Mouse (Mus musculus) olfactory bulb, adult 2 months (tissue): Measurements from ENCODE around the gene Ptafr. TPM values are rescaled to one million over a fixed set of nuclear protein-coding genes. Genes with fewer than 3 reads are reported as not detected.
A peak's percentile ranks its signal among the peaks of the same experiment; 100 is the strongest.

Experiments used
- H3K27ac ChIP-seq: fragments of 200-500 bp; 2 replicates; pipeline ENCODE4 v1.5.1; 2012; ENCODE audit warnings: low read depth, low read length; ENCODE audit not compliant: insufficient read depth
- H3K4me1 ChIP-seq: fragments of 200-500 bp; 2 replicates; pipeline ENCODE4 v1.6.1; 2012; ENCODE audit warnings: low read length; ENCODE audit not compliant: control insufficient read depth, insufficient read depth
- H3K4me3 ChIP-seq: fragments of 200-500 bp; 2 replicates; pipeline ENCODE4 v1.5.1; 2012; ENCODE audit warnings: mild to moderate bottlenecking, low read depth, low read length, moderate library complexity; ENCODE audit not compliant: insufficient read depth
- CTCF ChIP-seq: fragments of 200-500 bp; IDR thresholded peaks from 2 replicates; pipeline ENCODE4 v1.5.1; 2012; ENCODE audit warnings: low read depth, mild to moderate bottlenecking, low read length, moderate library complexity; ENCODE audit not compliant: insufficient read depth
- POLR2A ChIP-seq: fragments of 200-500 bp; IDR thresholded peaks from 2 replicates; pipeline ENCODE4 v1.6.1; 2012; ENCODE audit warnings: mild to moderate bottlenecking, low read depth, low read length, moderate library complexity; ENCODE audit not compliant: insufficient read depth
- WGBS: fragments of 180-500 bp; shearing (Covaris S2); methylation state at CpG from one replicate; pipeline ENCODE4 v1.1.7; 2018; 5-methylcytosine and 5-hydroxymethylcytosine counted together
- polyA plus RNA-seq: library from polyadenylated mRNA; stranded (reverse); fragments of >200 nt; gene quantifications from 2 replicates; pipeline ENCODE4 v1.2.4, GENCODE M21; 2012; ENCODE audit warnings: low replicate concordance; ENCODE audit not compliant: missing spikeins, insufficient read depth, insufficient read length

Ptafr gene
- polyA plus RNA-seq, 1 experiment, result not detected

DNA sequence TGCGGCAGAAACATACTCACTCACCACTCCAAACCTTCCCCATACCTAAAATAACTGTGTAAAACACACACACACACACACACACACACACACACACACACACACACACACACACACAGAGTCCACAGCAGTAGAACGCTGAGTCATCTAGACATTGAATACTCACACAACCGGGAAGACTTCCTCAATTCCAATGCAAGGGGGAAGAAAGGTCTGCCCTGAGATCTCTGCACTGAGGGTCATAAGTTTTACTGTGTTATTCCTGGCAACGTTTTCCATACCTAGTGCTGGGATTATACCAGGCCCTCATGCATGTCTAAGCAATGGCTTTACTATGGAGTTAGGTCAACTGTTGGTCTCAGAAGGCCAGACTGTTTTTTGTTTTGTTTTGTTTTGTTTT, 34.5 kb upstream of the Ptafr start:
- no peak overlapping the region for H3K27ac ChIP-seq
- WGBS, result 64% methylated on average over 4 of the region's 4 CpGs
- TF ChIP-seq POLR2A (no peak), CTCF (no peak)

DNA sequence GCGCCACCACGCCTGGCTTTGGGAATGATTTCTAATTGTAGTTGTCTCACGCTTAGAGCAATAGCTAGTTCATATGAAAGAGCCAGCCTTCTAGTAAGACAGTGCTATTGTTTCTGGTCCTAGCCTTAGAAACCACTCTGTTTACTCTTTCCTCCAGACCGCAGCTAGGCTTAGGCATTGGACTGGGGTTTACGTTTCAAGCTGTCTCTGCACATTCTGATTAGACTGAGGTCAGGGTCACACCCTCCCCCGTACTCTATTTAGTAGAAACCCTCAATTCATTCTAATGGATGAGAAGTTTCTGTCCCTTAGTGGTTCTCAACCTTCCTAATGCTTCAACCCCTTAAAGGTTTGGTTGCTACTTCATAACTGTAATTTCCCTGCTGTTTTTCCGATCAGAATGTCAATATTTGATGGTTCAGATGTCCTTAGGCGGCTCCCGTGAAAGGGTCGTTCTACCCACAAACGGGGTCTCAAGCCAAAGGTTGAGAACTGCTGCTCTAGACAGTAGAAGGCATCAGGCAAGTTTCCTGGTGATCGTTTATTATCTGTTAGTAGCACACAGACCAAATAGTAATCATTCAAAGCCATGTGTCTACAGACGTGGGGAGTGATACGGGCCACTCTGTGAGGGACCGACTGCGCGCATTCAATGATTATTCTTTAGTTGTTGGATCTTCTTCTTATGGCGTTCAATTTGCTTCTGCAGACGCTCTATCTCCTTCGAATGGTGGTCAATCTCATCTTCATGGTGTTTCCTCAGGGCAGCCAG, 33.6 kb upstream of the Ptafr start:
- Histone ChIP-seq H3K4me3 (no peak overlapping the region), H3K27ac (no peak overlapping the region), H3K4me1 (no peaks in the 10 kb centered on the region; the same call in 1 of the 2 replicates)
- TF ChIP-seq CTCF (no peak), POLR2A (no peak)
- 96% methylated on average over 20 of the region's 20 CpGs for WGBS

More for the DNA sequence above, 34.5 kb upstream of the Ptafr start:
- Histone ChIP-seq H3K4me3 (no peak overlapping the region), H3K4me1 (peaks cover 2% of the 10 kb centered on the region; the same call in 1 of the 2 replicates)

DNA sequence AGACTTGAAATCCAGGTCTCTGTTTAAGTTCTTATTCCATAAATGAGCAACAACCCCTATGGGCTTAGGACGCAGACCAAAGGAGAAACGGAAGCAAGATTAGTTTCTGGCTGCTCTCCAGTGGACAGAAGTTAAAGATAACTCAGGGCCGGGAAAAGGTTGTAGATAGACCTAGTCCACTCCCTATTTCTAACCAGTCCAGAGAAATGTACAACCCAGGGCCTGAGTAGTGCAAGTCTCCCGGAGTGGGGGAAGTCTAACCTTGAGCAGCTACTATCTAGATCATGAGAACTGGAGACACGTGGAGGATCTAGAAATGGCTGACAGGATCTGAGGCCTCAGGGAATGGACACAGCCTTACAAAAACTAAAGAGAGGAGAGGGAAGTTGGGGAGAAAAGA, 31.4 kb upstream of the Ptafr start:
- no peak for TF ChIP-seq POLR2A
- no peak for TF ChIP-seq CTCF
- 6% methylated on average over 5 of the region's 5 CpGs for WGBS
- no peak overlapping the region for H3K27ac ChIP-seq
- H3K4me1 ChIP-seq, result peaks cover 5% of the 10 kb centered on the region; the same call in 1 of the 2 replicates
- H3K4me3 ChIP-seq, result peak overlapping the region; percentile 94

DNA sequence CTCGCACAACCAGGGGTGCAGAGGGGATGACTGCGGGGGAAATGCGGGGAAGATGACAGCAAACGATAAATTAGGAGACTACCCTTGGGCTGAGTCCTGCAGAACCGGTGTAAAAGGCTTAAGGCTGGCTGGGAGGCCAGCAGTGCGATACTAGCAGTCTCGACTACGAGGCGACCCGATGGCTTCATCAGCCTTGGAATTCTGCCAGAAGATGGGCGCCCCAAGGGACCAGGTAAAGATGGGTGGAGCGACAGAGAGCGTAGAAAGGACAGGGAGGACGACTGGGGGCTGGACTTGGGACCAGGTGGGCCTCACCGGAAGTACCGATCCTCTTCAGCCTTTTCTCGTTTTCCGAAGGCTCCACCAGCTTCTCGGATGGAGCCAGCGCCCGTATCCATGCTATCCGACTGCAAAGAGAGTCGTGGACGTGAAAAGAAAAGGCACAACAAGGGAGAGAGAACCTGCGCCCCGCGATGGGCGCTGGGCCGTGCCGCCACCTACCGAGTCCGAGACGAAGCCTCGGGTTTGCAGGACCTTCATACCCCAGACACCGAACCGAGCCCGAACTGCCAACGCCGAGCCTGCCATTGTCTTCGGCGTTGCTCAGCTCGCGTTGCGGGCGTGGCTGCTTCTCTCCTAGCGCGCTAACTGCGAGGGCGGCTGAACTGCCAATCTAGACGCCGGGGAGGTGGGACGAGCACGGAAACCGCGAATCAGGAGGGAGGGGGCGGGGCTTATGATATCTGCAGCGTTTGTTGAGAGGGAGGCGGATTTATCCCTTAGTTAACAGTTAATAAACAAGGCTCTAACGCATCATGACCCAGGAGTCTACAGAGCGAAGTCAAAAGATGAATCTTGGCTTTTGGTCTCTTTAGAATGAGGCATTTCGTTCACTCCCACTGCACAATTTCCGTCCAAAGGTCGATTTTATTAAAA, 30.6 kb upstream of the Ptafr start, which contains the start of gene Atpif1:
Gene Atpif1, minus strand, starts transcription at position 679 of the 936 bp plus-strand sequence.
- TF ChIP-seq CTCF, result no peak
- TF ChIP-seq POLR2A, result peak; percentile 97
- peaks cover 8% of the 10 kb centered on the region; the same call in 1 of the 2 replicates for H3K4me1 ChIP-seq
- WGBS, result under 1% methylated on average over 63 of the region's 63 CpGs

DNA sequence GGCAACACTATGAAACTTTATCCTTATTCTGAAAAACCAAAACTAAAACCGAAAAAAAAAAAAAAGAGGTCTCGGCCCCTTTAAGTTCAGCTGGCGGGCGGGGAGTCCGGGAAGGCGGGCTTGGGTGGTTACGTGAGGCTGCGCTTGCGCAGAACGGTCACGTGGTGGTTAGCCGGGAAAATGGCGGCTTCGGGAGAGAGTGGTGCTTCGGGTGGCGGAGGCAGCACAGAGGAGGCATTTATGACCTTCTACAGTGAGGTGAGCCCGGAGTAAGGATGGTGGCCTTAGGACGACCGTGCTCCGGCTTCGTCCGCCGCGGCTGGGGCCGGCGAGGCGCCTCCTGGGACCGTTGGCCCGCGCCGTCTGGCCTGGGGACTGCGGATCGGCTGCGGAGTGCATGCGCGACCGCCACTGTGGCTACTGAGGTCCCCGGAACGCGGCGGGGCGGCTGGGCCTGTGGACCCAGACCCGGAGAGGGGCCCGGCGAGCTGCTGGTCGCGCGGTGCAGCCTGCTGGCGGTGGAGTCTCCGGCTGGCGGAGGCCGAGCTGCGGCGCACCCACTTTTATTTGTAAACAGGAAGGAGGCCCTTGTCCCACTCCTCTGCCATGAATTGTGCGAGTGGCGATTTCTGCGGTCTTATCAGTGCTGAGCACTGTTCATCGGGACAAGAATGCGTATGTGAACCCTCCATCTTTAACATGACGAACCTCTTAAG, 28.3 kb upstream of the Ptafr start, which contains the start of gene Dnajc8:
Gene Dnajc8, plus strand, starts transcription at position 145 of the 716 bp plus-strand sequence.
- under 1% methylated on average over 60 of the region's 60 CpGs for WGBS

More for the DNA sequence above, 30.6 kb upstream of the Ptafr start, which contains the start of gene Atpif1:
- Histone ChIP-seq H3K4me3 (peak within 1 kb of the TSS; percentile 94), H3K27ac (peak within 1 kb of the TSS; percentile 82)

DNA sequence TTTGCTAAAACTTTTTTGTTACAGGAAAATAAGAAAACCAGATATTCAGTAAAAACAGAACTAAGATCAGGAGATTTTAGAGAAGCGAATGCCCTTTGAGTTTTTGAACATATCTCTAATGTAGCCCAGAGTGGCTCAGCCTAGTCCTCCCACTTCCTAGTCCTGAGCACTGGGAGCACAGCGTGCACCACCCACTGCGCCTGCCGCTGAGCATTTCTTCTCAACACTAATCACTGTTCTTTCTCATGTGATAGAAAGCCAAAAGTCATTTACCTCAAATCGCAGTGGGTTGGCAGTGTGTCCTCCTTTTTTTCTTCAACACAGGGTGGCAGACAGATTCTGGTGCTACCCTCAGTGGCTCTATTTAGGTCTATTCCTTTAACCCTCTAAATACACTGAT, 24.4 kb upstream of the Ptafr start:
- Histone ChIP-seq H3K27ac (no peak overlapping the region), H3K4me1 (peaks cover 13% of the 10 kb centered on the region; the same call in 1 of the 2 replicates), H3K4me3 (no peak overlapping the region)
- TF ChIP-seq CTCF (no peak), POLR2A (no peak)
- 47% methylated on average over 5 of the region's 5 CpGs for WGBS

More for the DNA sequence above, 28.3 kb upstream of the Ptafr start, which contains the start of gene Dnajc8:
- Histone ChIP-seq H3K4me3 (peak within 1 kb of the TSS; percentile 95), H3K27ac (peak within 1 kb of the TSS; percentile 76), H3K4me1 (peaks cover 8% of the 10 kb centered on the region; the same call in 1 of the 2 replicates)
- peak; percentile 76 for TF ChIP-seq POLR2A
- TF ChIP-seq CTCF, result no peak

DNA sequence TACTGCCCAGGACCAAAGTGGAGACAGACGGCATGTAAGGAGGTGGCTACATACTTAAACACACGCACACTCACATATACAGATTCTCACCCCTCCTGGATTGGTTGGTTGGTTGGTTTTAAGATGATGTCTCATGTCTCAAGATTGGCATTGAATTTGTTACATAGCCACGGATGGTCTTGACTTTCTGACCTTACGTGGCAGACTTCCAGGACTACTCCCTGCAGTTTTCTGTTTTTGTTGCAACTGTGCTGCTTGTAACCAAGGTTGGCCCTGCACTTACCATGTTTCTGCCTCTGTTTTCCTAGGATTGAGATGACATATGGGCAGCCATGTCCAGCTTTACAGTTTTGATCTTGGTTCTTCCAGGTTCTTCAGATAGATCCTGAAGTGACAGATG, 22.5 kb upstream of the Ptafr start:
- H3K4me1 ChIP-seq, result peaks cover 13% of the 10 kb centered on the region; the same call in 1 of the 2 replicates
- H3K27ac ChIP-seq, result no peak overlapping the region
- no peak overlapping the region for H3K4me3 ChIP-seq
- 82% methylated on average over 4 of the region's 4 CpGs for WGBS
- TF ChIP-seq CTCF, result no peak
- no peak for TF ChIP-seq POLR2A

DNA sequence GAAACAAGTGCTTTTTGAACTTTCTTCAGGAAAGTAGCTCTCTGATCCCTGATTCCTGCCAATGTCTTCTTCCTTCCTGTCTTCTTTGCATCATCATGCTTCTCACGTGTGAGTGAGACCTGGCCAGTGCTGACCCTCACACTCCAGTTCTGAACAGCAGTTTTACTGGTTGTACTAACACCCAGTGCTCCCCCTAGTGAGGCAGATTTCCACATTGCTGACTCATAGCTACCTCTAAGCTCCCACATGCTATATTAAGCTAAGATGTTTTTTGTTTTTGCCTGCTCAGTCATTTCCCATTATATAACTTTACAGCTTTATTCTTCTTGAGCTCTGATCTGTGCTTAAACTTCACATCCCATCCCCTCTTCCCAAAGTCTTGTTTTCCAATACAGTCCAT, 21.1 kb upstream of the Ptafr start:
- no peak overlapping the region for H3K4me3 ChIP-seq
- H3K27ac ChIP-seq, result peak overlapping the region; percentile 13; the same call in 1 of the 2 replicates
- TF ChIP-seq CTCF (no peak), POLR2A (no peak)
- WGBS, result 46% methylated on average over 1 of the region's 1 CpGs
- H3K4me1 ChIP-seq, result peaks cover 6% of the 10 kb centered on the region; the same call in 1 of the 2 replicates

DNA sequence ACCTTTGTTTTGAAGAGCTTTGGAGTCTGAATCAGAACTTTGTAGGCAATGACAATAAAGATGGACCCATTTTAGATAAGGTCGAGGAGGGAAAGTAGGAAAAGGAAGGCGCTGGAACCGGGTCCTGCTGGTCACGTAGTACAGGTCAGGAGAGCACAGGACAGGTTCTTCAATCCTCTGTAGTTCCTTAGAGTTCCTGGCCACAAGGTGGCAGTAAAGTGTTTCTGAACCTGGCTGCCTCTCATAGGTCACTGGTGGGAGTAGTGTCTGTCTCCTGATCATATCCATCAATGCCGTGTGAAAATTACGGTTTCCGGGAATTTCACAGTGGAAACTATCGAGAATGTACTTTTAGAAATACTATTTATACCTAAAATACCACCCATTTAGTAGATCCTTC, 18.0 kb upstream of the Ptafr start:
- TF ChIP-seq CTCF, result peak; percentile 36; the same call in 1 of the 2 replicates
- TF ChIP-seq POLR2A, result no peak
- Histone ChIP-seq H3K4me3 (no peak overlapping the region), H3K27ac (no peak overlapping the region), H3K4me1 (peaks cover 5% of the 10 kb centered on the region; the same call in 1 of the 2 replicates)
- 23% methylated on average over 8 of the region's 8 CpGs for WGBS
